Mouse (Mus musculus) brown adipose tissue, adult 24 weeks (tissue): ENCODE results near the gene Bcl6b. TPM values are rescaled to one million over a fixed set of nuclear protein-coding genes. Genes with fewer than 3 reads are reported as not detected.

Experiments
- H3K27ac ChIP-seq: fragments of 200-500 bp; replicated peaks from 2 replicates; pipeline ENCODE4 v1.5.1; 2012; ENCODE audit warnings: low read depth, mild to moderate bottlenecking, low read length
- H3K4me1 ChIP-seq: fragments of 200-500 bp; 2 replicates; pipeline ENCODE4 v1.6.1; 2012; ENCODE audit warnings: low read length, mixed read lengths; ENCODE audit not compliant: control insufficient read depth, insufficient read depth, insufficient read length
- H3K4me3 ChIP-seq: fragments of 200-500 bp; 2 replicates; pipeline ENCODE4 v1.5.1; 2012; ENCODE audit warnings: low read depth, mild to moderate bottlenecking, low read length, moderate library complexity; ENCODE audit not compliant: insufficient read depth
- polyA plus RNA-seq: library from polyadenylated mRNA; stranded (reverse); fragments of >200 nt; gene quantifications from 2 replicates; pipeline ENCODE4 v1.2.4, GENCODE M21; 2012; ENCODE audit not compliant: missing spikeins, insufficient read depth, insufficient read length

Gene Bcl6b
- polyA plus RNA-seq, 1 experiment = 7.0 TPM

DNA sequence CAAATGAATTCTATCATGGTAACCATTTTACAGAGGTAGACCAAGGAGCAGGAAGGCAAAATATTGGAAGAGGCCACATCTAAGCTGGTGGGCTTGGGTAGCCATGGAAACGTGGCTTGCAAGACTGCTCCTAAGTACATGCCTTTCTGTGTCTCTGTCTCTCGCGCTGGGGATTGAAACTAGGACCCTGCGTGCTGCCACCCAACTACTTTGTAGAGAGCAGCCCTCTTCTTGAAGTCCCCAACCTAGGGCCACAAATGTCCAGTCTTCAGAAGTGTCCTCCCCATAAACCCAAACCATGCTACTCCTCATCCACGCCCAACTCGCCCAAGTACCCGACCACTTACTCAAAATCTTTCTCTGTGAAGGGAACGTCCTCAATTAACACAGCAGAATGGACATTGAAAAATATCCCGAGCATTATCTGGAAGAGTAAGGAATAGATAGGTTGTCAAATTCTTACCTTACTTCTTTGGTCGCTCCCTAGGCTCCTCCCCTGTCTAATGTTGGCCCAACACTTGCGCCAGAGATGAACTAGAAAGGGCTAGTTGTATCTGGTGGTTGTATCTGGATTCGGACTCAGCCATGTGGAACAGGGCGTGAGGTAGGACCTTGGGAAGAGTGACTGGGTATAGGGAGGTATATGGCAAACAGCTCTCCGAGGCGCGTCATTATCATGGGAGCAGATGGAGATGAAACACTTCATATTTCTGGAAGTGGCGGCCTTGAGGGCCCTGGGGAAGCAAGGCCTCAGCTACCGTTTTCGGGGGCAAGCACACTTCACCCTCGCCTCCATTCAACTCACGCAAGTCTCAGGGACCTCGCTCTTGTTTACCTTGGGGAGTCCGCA lies 9.2 kb upstream of the Bcl6b start:
- peak overlapping the region; percentile 91 for H3K4me3 ChIP-seq
- H3K4me1 ChIP-seq = peaks cover 2% of the 10 kb centered on the region; the same call in 1 of the 2 replicates
- peak overlapping the region; percentile 93 for H3K27ac ChIP-seq

DNA sequence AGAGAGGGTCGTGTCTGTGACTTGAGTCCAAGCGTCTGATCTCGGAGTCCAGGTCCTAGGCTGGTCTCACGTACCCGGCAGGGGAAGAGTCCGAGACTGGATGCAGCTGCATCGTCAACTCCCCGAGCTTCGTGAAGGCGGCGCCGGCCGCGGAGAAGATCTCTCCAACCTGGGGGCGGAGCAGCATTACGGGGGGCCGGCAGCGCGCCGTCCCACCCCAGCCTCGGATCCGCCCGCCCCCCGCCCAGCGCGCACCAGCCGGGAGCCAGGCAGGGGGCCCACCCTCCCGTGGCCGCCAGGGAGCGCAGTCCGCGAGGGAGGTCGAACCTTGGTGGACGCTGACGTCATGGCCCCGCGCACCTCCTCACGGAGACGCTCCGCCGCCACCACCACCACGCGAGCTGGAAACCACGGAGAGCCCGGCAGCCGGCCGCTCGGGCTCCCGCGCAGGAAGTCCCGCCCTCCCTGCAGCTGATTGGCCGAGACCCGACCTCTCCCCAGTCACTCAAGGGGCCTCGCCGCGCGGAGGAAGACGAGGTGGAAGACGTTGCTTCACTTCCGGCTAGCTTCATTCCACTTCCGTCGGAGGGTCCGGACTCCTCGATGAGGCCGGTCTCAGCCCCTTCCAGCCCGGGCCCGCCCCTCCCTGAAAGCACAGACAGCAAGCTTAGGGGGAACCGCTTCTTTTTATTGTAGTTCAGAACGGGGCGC lies 8.0 kb upstream of the Bcl6b start, which contains the start of gene 0610010K14Rik:
Gene 0610010K14Rik (minus strand): TSS at position 458 of the 711 bp plus-strand sequence.
- Histone ChIP-seq H3K27ac (peak within 1 kb of the TSS; percentile 94), H3K4me3 (peak within 1 kb of the TSS; percentile 91), H3K4me1 (peaks cover 2% of the 10 kb centered on the region; the same call in 1 of the 2 replicates)

DNA sequence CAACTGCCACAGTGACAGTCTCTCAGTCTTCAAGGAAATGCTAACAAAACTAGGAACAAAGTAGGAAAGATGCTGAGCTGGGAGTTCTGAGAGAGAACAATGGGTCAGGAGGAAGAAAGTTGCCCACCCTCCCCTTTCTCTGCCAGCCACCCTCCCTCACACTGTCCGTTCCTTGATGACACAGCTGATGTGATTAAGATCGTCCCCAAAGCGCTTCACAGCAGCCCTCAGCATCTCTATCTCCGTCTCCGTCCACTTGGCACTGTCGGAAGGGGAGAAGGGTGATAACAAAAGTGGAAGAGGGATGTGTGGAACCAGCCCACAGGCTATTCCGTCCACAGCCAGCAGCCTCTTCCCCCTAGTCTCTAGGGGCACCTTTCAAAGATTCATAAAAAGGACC lies 7.1 kb upstream of the Bcl6b start:
- peaks cover 2% of the 10 kb centered on the region; the same call in 1 of the 2 replicates for H3K4me1 ChIP-seq
- H3K27ac ChIP-seq = peak overlapping the region; percentile 94
- H3K4me3 ChIP-seq = peak overlapping the region; percentile 91

DNA sequence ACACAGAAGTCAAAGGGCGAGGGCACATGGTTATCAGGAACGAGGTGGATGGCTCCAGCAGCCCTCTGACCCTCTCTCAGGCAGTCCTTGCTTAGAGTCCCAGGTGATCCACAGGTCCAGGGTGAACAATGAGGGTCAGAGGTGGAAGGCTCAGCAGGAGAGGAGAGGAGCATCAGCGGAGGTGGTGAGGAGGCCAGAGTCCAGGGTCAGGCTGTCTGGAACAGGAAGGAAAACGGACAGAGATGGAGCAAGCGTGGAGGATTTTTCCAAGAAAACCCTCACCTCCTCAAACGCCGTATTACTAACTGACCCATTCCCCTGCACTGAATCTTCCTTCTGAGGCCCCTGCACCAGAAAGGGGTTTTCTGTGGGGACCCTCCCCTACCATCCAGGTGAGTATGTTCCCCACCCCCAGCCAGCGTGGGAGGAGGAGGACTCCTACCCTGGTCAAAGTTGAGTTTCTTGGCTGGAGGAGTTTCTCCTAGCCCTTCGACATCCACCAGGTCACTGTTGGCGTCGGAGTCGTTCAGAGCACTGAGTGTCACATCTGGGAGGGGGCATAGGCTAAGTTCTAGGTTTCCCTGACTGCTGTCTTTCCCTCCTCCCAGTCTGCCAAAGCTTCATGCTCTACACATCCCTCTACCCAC lies 5.8 kb upstream of the Bcl6b start:
- no peak overlapping the region for H3K27ac ChIP-seq
- peaks cover 2% of the 10 kb centered on the region; the same call in 1 of the 2 replicates for H3K4me1 ChIP-seq
- H3K4me3 ChIP-seq = no peak overlapping the region

DNA sequence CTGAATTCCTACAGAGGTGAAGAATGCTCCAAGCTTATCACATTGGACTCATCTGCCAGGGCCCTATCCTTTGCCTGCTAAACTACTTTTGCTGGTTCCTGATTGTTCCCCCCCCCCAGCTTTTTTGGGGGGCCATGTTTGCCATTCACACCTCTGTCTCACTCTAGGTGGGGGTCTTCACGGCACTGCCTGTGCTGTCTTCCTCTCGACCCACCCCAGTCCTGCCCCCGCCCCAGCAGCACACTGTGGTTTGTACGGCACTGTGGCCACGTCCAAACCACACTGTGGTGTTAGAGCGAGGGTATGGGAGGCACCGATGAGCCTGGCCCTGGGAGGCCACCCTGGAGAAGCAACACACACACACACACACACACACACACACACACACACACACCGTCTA lies 4.9 kb upstream of the Bcl6b start:
- Histone ChIP-seq H3K4me3 (peak overlapping the region; percentile 83), H3K4me1 (peaks cover 2% of the 10 kb centered on the region; the same call in 1 of the 2 replicates), H3K27ac (peak overlapping the region; percentile 89)

DNA sequence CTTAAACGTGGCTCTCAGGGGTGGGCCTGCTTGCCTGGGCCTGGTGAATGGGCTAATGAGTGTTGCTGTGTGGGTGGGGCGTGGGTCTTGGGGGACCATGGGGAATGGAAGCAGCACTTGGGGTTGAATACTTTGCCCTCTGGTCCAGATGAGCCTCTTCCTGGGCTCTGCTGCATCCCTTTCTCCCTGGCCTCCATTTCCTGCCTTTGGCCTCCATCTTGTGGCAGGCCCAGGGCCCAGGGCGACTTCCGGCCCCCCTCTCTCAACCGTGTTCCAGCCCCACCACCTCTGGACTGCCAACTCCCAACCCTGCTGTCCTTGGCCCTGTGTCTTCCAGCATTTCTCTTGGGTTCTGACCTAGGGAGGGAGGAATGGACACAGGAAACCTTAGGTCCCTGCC lies 4.4 kb upstream of the Bcl6b start:
- H3K4me3 ChIP-seq = peak overlapping the region; percentile 83

DNA sequence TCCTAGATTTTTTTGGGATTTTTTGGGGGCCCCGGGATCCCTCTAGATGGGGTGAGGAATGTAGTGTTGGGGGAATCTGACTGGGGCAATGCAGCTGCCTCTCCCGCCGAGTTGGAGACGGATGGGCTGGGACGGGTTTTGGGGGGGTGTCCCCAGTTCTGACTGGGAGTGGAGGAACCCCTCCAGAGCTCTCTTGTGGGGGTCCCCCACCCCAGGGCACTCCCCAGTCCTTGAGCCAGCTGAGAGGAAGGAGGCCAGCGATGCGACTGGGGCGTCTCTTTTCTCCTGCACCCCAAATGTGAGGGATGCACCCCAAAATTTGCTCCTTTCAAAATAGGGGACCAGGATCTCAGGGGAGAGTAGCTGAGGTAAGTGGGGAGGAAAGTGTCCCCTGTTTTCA lies 3.4 kb upstream of the Bcl6b start:
- H3K4me1 ChIP-seq = no peaks in the 10 kb centered on the region; the same call in 1 of the 2 replicates
- peak overlapping the region; percentile 83 for H3K4me3 ChIP-seq
- peak overlapping the region; percentile 89 for H3K27ac ChIP-seq

More for the DNA sequence above, 4.4 kb upstream of the Bcl6b start:
- H3K27ac ChIP-seq = peak overlapping the region; percentile 89
- H3K4me1 ChIP-seq = peaks cover 2% of the 10 kb centered on the region; the same call in 1 of the 2 replicates

DNA sequence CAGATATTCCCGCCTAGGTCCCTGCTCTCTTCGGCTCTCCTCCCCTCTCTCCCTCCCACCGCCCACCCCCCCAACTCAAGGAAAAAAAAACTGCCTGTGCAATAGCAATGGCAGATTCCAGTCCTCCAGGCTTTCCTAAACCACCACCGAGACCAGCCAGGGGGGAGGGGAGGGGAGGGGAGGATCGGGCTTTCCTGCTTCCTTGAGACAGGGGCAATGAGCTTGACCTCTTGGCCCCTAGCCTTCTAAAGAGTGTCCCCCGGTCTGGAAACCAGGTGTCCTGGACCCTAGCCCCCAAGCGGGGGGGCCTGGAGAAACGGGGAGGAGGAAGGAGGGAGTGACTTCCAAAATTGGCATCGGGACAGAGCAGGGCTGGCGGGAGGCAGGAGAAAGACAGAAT lies 2.9 kb upstream of the Bcl6b start:
- H3K27ac ChIP-seq = peak overlapping the region; percentile 94
- H3K4me3 ChIP-seq = peak overlapping the region; percentile 83
- H3K4me1 ChIP-seq = no peaks in the 10 kb centered on the region; the same call in 1 of the 2 replicates

DNA sequence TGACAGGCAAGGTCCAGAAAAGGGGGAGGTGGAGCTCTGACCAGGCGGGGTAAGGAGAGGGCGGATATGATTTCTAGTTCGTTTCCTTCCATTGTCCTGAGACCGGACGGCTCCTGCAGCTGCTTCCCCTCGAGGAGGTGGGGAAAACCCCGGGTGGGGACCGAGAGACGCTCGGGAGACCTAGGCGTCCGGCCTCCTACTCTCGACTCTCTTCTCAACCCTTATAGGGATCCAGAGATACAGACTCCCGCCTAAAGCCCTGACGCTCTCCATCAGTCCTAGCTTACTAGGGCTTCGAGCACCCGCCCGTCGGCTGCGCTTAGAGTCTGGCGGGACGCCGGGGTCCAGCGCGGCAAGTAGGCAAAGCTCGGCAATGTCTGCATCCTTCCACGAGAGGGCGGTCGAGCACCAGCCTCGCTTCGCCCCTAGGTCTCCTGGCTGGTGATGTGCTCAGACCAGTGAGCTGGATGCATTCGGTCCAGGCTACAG lies 685 bp upstream of the Bcl6b start:
- Histone ChIP-seq H3K4me1 (no peaks in the 10 kb centered on the region; the same call in 1 of the 2 replicates), H3K4me3 (peak overlapping the region; percentile 65), H3K27ac (peak overlapping the region; percentile 99)

DNA sequence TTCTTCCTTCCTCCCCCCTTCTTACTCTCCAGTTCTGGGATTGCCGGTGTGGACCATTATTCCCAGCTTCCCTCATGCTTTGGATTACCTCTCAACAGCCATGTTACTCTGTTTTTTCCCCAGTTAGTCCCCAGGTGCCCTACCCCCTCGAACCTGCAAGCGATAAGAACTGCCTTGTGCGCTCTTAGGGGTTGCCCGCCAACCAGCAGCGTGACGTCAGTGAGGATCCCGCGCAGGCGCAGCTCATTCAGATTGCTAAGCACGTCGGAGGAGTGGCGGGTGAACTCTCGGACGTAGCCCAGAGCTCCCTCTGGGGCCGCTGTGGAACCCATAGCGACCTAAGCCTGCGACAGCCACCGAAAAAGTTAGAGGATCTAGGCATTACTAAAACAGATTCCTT lies 770 bp downstream of the Bcl6b start:
- Histone ChIP-seq H3K4me3 (peak overlapping the region; percentile 64), H3K27ac (peak overlapping the region; percentile 95), H3K4me1 (no peaks in the 10 kb centered on the region)

DNA sequence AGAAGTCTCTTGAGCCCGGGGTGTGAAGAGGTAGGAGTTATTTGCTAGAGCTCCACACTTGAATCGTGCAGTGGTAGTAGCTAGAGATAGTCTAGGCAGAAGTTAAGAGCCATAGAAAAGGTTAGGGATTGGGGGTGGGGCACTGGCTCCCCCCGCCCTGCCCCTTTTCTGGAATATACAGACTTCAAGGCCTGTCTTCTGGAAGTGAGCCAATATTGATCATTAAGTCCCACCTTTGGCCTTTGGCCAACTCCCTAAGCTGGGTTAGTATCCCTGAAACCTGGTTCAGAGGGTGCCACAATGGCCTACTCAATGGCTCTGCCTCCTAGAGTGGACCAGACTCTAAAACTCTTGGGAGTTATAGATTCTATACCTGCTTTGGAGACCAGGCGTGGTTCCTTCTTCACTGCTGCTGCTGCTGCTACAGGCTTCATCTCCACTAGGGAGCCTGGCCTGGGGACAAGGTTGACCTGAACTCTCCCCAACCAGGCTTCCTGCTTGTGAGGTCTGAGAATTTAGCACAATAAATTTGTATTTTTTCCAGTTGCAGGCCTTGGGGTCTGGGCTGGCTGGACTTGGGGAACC lies 1.8 kb downstream of the Bcl6b start:
- H3K4me1 ChIP-seq = peaks cover 3% of the 10 kb centered on the region; the same call in 1 of the 2 replicates
- H3K27ac ChIP-seq = peak overlapping the region; percentile 95
- peak overlapping the region; percentile 64 for H3K4me3 ChIP-seq

DNA sequence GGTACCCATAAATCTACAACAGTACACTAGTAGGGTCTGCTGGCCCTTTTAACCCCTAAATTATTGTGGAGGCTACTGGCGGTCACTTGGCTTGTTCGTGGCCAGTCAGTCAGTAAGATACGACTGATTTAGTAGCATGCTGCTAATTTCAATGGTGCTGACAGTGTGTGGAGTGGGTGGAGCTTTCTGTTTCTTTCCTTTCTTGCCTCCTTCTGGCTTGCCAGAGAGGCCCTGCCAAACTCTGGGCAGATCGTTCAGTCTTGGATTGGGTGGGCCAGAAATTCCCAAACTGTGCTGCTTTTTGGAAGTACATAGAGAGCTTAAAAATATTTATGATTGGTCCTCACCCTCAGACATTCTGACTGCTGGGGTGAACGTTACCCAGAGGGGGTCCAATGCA lies 2.5 kb downstream of the Bcl6b start:
- H3K4me1 ChIP-seq = peaks cover 3% of the 10 kb centered on the region; the same call in 1 of the 2 replicates
- H3K27ac ChIP-seq = peak overlapping the region; percentile 95
- peak overlapping the region; percentile 64 for H3K4me3 ChIP-seq

DNA sequence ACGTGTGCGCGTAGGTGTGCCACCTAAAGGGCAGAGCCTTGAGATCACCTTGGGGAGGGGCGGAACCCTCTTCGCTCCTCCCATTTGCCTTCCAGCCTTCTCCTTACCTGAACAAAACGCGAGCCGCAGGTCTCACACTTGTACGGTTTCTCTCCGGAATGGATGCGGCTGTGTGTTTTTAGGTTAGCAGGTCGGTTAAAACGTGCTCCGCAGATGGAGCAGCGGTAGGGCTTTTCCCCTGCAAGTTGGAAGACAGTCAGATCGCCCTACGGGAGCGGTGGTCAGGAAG lies 3.1 kb downstream of the Bcl6b start:
- peak overlapping the region; percentile 64 for H3K4me3 ChIP-seq
- H3K27ac ChIP-seq = peak overlapping the region; percentile 95
- peaks cover 3% of the 10 kb centered on the region; the same call in 1 of the 2 replicates for H3K4me1 ChIP-seq

DNA sequence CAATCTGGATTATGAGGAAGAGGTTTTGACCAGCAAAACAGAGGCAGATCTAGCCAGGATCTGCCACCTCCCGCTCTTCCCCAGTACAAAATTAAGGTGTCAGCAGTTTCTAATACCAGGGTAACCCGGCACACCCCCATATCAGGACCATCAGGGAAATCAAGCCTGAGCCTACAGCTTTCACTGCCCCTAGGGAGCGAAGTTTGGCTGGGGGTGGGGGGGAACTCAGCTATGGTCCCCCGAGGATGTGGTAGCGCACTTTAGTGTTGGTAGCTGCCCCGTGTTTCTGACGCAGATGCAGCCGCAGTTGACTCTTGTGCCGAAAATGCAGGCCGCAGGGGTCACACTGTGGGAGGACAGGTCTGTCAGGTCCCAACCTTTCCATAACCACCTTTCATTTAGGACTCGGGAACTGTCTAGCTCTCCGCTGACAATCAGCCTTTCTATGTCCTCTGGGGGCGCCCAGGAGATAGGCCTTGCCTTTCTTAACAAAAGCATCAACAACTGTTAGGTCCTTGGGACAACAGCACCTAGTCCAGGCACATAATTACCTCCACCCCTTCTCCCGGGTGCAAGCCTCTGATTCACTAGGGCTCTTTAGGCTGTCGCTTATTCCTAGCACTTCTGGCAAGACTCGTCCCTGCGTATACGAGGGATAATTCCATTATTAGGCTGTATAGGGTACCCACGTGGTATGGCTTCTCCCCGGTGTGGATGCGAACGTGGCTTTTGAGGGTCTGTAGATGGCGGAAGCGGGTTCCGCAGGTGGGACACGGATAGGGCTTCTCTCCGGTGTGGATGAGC lies 3.6 kb downstream of the Bcl6b start:
- Histone ChIP-seq H3K4me3 (peak overlapping the region; percentile 64), H3K4me1 (peaks cover 3% of the 10 kb centered on the region; the same call in 1 of the 2 replicates), H3K27ac (peak overlapping the region; percentile 95)
